15 mouse cellular contexts compared by ENCODE assay signal in the genomic region with DNA sequence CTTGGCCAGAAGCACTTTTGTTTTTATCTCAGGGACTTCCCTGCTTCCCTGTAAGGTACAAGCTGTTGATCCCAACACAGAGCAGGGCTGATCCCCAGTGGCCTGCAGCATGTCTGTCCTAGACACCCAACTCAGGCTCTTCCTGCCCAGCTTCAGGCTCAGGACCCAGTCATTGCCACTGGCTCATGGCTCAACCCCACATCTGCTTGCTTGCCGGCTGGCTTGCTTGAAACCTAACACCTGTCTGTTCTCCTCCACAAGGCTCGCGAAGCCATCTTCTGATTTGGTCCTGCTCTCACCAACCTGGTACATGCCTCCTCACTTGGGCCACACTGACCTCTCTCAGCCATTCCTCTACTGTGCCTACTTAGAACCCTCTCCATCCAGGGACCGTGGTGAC. TPM values are rescaled to one million over a fixed set of nuclear protein-coding genes. Genes with fewer than 3 reads are reported as not detected.
A peak's percentile ranks its signal among the peaks of the same experiment; 100 is the strongest.
DNase-seq lines count a peak whose midpoint lies in the region; ATAC-seq lines count a peak whose summit lies in the region.
"Had no signal": no experiment of that assay in that cellular context is flagged by ENCODE, and none has a peak within 500 bp of the region (broad histone marks: within the 10 kb centered on the region; RNA-seq: fewer than 3 reads in every experiment).

No protein-coding gene starts in this region.

- H3K27me3 ChIP-seq in heart, embryonic 10.5 days (ENCODE audit: insufficient read depth, poor library complexity, severe bottlenecking): peaks cover 37% of the 10 kb centered on the region
- H3K27me3 ChIP-seq in lung, embryonic 15.5 days: no peaks in the 10 kb centered on the region; the same call in 1 of the 2 replicates
- H3K27me3 ChIP-seq in limb, embryonic 10.5 days (ENCODE audit: low read depth, poor library complexity, severe bottlenecking): peaks cover 33% of the 10 kb centered on the region

- no peaks in the 10 kb centered on the region for H3K9me3 ChIP-seq in heart, embryonic 10.5 days
- no peaks in the 10 kb centered on the region for H3K9me3 ChIP-seq in lung, embryonic 15.5 days
- no peaks in the 10 kb centered on the region for H3K9me3 ChIP-seq in limb, embryonic 10.5 days (replicated peaks)
- H3K9me3 ChIP-seq: liver, embryonic 12.5 days; neural tube, embryonic 12.5 days had no signal

- H3K4me3 ChIP-seq in heart, embryonic 10.5 days: no peak overlapping the region
- H3K4me3 ChIP-seq in lung, embryonic 15.5 days: no peak overlapping the region
- H3K4me3 ChIP-seq in limb, embryonic 10.5 days: 0 out of 2 replicates have a peak overlapping the region, but pooled peaks have one; percentile 12
- H3K4me3 ChIP-seq: liver, embryonic 12.5 days; neural tube, embryonic 12.5 days had no signal

- no peak for ATAC-seq in lung, embryonic 15.5 days (ENCODE audit: borderline replicate concordance, extremely low read depth, low FRiP score, low TSS enrichment)
- ATAC-seq: liver, embryonic 12.5 days had no signal

- DNase-seq in heart, embryonic 10.5 days (ENCODE audit: low spot score): no peak
- DNase-seq in heart, adult 11 months: no peak
- DNase-seq in lung, postnatal 25 days (ENCODE audit: low spot score): no peak
- peak; percentile 59 for DNase-seq in limb, embryonic 10.5 days (ENCODE audit: low spot score)
- DNase-seq in adrenal gland, postnatal 14 days: no peak
- no peak for DNase-seq in cerebellum, adult 18-20 months
- no peak for DNase-seq in thymus, postnatal 36 days
- DNase-seq: adrenal gland, postnatal 25 days; cerebellum, adult 11 months; kidney, adult 18-20 months had no signal

- WGBS in heart, embryonic 10.5 days: 33% methylated on average over 4 of the region's 4 CpGs
- 35% methylated on average over 4 of the region's 4 CpGs for WGBS in lung, embryonic 15.5 days
- WGBS in limb, embryonic 10.5 days: 24% methylated on average over 4 of the region's 4 CpGs

- H3K36me3 ChIP-seq in heart, embryonic 10.5 days: no peaks in the 10 kb centered on the region
- no peaks in the 10 kb centered on the region for H3K36me3 ChIP-seq in lung, embryonic 15.5 days
- no peaks in the 10 kb centered on the region for H3K36me3 ChIP-seq in limb, embryonic 10.5 days
- H3K36me3 ChIP-seq: liver, embryonic 12.5 days; neural tube, embryonic 12.5 days had no signal

- peak overlapping the region; percentile 89 for H3K27ac ChIP-seq in heart, embryonic 10.5 days
- peak overlapping the region; percentile 98 for H3K27ac ChIP-seq in lung, embryonic 15.5 days
- peak overlapping the region; percentile 92 for H3K27ac ChIP-seq in limb, embryonic 10.5 days
- H3K27ac ChIP-seq: liver, embryonic 12.5 days; neural tube, embryonic 12.5 days had no signal

- no peak overlapping the region for H3K4me2 ChIP-seq in lung, embryonic 15.5 days
- H3K4me2 ChIP-seq: liver, embryonic 12.5 days; neural tube, embryonic 12.5 days had no signal

- peaks cover 68% of the 10 kb centered on the region for H3K4me1 ChIP-seq in heart, embryonic 10.5 days
- H3K4me1 ChIP-seq in lung, embryonic 15.5 days: peaks cover 80% of the 10 kb centered on the region
- H3K4me1 ChIP-seq in limb, embryonic 10.5 days: peaks cover 75% of the 10 kb centered on the region

- H3K9ac ChIP-seq in lung, embryonic 15.5 days: no peak overlapping the region
- H3K9ac ChIP-seq: liver, embryonic 12.5 days; neural tube, embryonic 12.5 days had no signal

RNA-seq across cellular contexts. Expression of a gene that starts 5.9 kb away (rescaled TPM):
- 146 and 311 TPM in 2 replicates for polyA plus RNA-seq in heart, embryonic 10.5 days (2016; fragmentation: Nextera tagmentation; extraction: Ambion mirVana)
- polyA plus RNA-seq in lung, embryonic 15.5 days (2015; fragmentation: Nextera tagmentation; extraction: Ambion mirVana): 1,191 and 1,256 TPM in 2 replicates
- 81.4 and 104 TPM in 2 replicates for polyA plus RNA-seq in limb, embryonic 10.5 days (2016; fragmentation: Nextera tagmentation; extraction: Ambion mirVana)
- 358 and 494 TPM in 2 replicates for total RNA-seq in adrenal gland, postnatal 14 days (2021)
- total RNA-seq: megakaryocyte-erythroid progenitor cell, adult 5-6 weeks had no signal

RNA-seq across cellular contexts. Expression of a gene that starts 37.2 kb away (rescaled TPM):
- 0.22 TPM in 1 of 2 replicates, not detected in the other for polyA plus RNA-seq in heart, embryonic 10.5 days (2016; fragmentation: Nextera tagmentation; extraction: Ambion mirVana)
- polyA plus RNA-seq in lung, embryonic 15.5 days (2015; fragmentation: Nextera tagmentation; extraction: Ambion mirVana): not detected in 2 replicates
- polyA plus RNA-seq in limb, embryonic 10.5 days (2016; fragmentation: Nextera tagmentation; extraction: Ambion mirVana): not detected in 2 replicates
- total RNA-seq in adrenal gland, postnatal 14 days (2021): not detected in 2 replicates
- total RNA-seq: adrenal gland, postnatal 25 days; heart, postnatal 10 days; megakaryocyte-erythroid progenitor cell, adult 5-6 weeks had no signal
- polyA plus RNA-seq: liver, embryonic 12.5 days; neural tube, embryonic 12.5 days had no signal

RNA-seq across cellular contexts. Expression of a gene that starts 46.0 kb away (rescaled TPM):
- 12.5 and 25.8 TPM in 2 replicates for polyA plus RNA-seq in heart, embryonic 10.5 days (2016; fragmentation: Nextera tagmentation; extraction: Ambion mirVana)
- polyA plus RNA-seq in lung, embryonic 15.5 days (2015; fragmentation: Nextera tagmentation; extraction: Ambion mirVana): 0.69 and 0.96 TPM in 2 replicates
- 0.23 TPM in 1 of 2 replicates, not detected in the other for polyA plus RNA-seq in limb, embryonic 10.5 days (2016; fragmentation: Nextera tagmentation; extraction: Ambion mirVana)
- 0.26 TPM in 1 of 2 replicates, not detected in the other for total RNA-seq in adrenal gland, postnatal 14 days (2021)
- total RNA-seq: adrenal gland, postnatal 25 days; megakaryocyte-erythroid progenitor cell, adult 5-6 weeks had no signal
